11 mouse cellular contexts compared by ENCODE assay signal in genomic region chr5:66849148-66849547, GRCm38 (mm10).
DNase-seq lines count a peak whose midpoint lies in the region; ATAC-seq and TF ChIP-seq lines count a peak whose summit lies in the region.
"Had no signal": no experiment of that assay in that cellular context is flagged by ENCODE, and none has a peak within 500 bp of the region (broad histone marks: within the 10 kb centered on the region; RNA-seq: fewer than 3 reads in every experiment).

No protein-coding gene starts in this region.

- no peak for DNase-seq in heart, adult 2 months
- no peak for DNase-seq in heart, adult 8-10 months (ENCODE audit: low spot score)
- peak; percentile 58 for DNase-seq in adrenal gland, adult 8-10 months
- DNase-seq in kidney, postnatal 14 days, result peak; percentile 54
- peak; percentile 70 for DNase-seq in lung, postnatal 14 days
- DNase-seq in layer of hippocampus, adult 11-12 months (ENCODE audit: low spot score), result no peak
- DNase-seq: cerebellum, adult 9-10 months; layer of hippocampus, adult 9-11 months; liver, embryonic 13.5 days had no signal

- peaks cover 24% of the 10 kb centered on the region for H3K4me1 ChIP-seq in heart, adult 2 months (ENCODE audit: control insufficient read depth, insufficient read depth, low read length)
- H3K4me1 ChIP-seq: liver, embryonic 13.5 days had no signal

- TF ChIP-seq POLR2A in heart, adult 2 months (IDR thresholded peaks at IDR 0.05; ENCODE audit: insufficient read depth, low read depth, low read length), result no peak

- no peak overlapping the region for H3K9ac ChIP-seq in heart, adult 2 months (ENCODE audit: low read depth, low read length)
- H3K9ac ChIP-seq: liver, embryonic 13.5 days had no signal

- peaks cover 6% of the 10 kb centered on the region for H3K36me3 ChIP-seq in heart, adult 2 months (ENCODE audit: control insufficient read depth, insufficient read depth, low read length)
- H3K36me3 ChIP-seq: liver, embryonic 13.5 days had no signal

- intact Hi-C loops in heart, adult 2 months (cut with DNase I), result loop anchor here (2.0 to 5.0 kb wide), 2 partner anchors 102 to 162 kb away; partner anchors contain the start of gene Limch1

- H3K27me3 ChIP-seq in heart, adult 2 months (ENCODE audit: control insufficient read depth, insufficient read depth, low read length), result no peaks in the 10 kb centered on the region
- H3K27me3 ChIP-seq: liver, embryonic 13.5 days had no signal

- H3K79me2 ChIP-seq in heart, adult 2 months (replicated peaks; ENCODE audit: control insufficient read depth, insufficient read depth, low read length), result peaks cover 1% of the 10 kb centered on the region; the same call in 1 of the 2 replicates

- TF ChIP-seq CTCF in heart, adult 2 months (IDR thresholded peaks at IDR 0.05), result no peak

- TF ChIP-seq EP300 in heart, adult 2 months (IDR thresholded peaks at IDR 0.05; ENCODE audit: insufficient read depth, low read depth, low read length), result no peak

- H3K4me3 ChIP-seq in heart, adult 2 months, result no peak overlapping the region
- H3K4me3 ChIP-seq: liver, embryonic 13.5 days had no signal

- 25% methylated on average over 4 of the region's 4 CpGs for WGBS in heart, adult 2 months

- peak overlapping the region; percentile 63 for H3K27ac ChIP-seq in heart, adult 2 months
- H3K27ac ChIP-seq: liver, embryonic 13.5 days had no signal

- no peak for ATAC-seq in megakaryocyte, adult 5-6 weeks (ENCODE audit: poor library complexity, severe bottlenecking)
- ATAC-seq: inflammation-experienced regulatory T-cells, adult 6 months had no signal

Comparison
In these comparisons a context has a peak if more than half of its experiments do, and no peak if none do; other contexts are left out.
1. DNase-seq: peak in adrenal gland, adult 8-10 months (single experiment), kidney, postnatal 14 days (single experiment) and lung, postnatal 14 days (single experiment); none in heart, adult 2 months (0 of 2), heart, adult 8-10 months (single experiment) and layer of hippocampus, adult 11-12 months (single experiment).